Mouse (Mus musculus) limb, embryonic 14.5 days (tissue): ENCODE measurements around the gene Usf3. TPM values are rescaled to one million over a fixed set of nuclear protein-coding genes. Genes with fewer than 3 reads are reported as not detected.

Experiments
- ATAC-seq: fragments of 200-750 bp; cut with Nextera tagmentation; 2 replicates; pipeline ENCODE4 v1.8.0; 2017; ENCODE audit warnings: low read depth, moderate number of reproducible peaks, moderate TSS enrichment; ENCODE audit not compliant: low FRiP score
- DNase-seq: peaks from one replicate; pipeline ENCODE4 v3.0.0-alpha.2; 2015; ENCODE audit warnings: low spot score
- H3K27ac ChIP-seq: fragments of 300-500 bp; sonication (generic); replicated peaks from 2 replicates; pipeline ENCODE4 v1.5.1; 2014; ENCODE audit warnings: low read depth, mild to moderate bottlenecking, low read length, moderate library complexity, mixed read lengths
- H3K27me3 ChIP-seq: fragments of 300-500 bp; sonication (generic); 2 replicates; pipeline ENCODE4 v1.6.1; 2014; ENCODE audit warnings: low read length, mixed read lengths; ENCODE audit not compliant: control insufficient read depth, insufficient read depth
- H3K36me3 ChIP-seq: fragments of 300-500 bp; sonication (generic); 2 replicates; pipeline ENCODE4 v1.6.1; 2014; ENCODE audit warnings: mild to moderate bottlenecking, low read length, moderate library complexity, mixed read lengths; ENCODE audit not compliant: control insufficient read depth, insufficient read depth
- H3K4me1 ChIP-seq: fragments of 300-500 bp; sonication (generic); 2 replicates; pipeline ENCODE4 v1.6.1; 2014; ENCODE audit warnings: antibody characterized with exemption, low read length, mixed read lengths; ENCODE audit not compliant: control insufficient read depth, insufficient read depth
- H3K4me2 ChIP-seq: fragments of 300-500 bp; sonication (generic); replicated peaks from 2 replicates; pipeline ENCODE4 v1.6.1; 2014; ENCODE audit warnings: low read depth, mild to moderate bottlenecking, low read length, moderate library complexity; ENCODE audit not compliant: severe bottlenecking
- H3K4me3 ChIP-seq: fragments of 300-500 bp; sonication (generic); replicated peaks from 2 replicates; pipeline ENCODE4 v1.5.1; 2014; ENCODE audit warnings: low read length
- H3K9ac ChIP-seq: fragments of 300-500 bp; sonication (generic); 2 replicates; pipeline ENCODE4 v1.6.1; 2014; ENCODE audit warnings: mild to moderate bottlenecking, low read depth, low read length, moderate library complexity; ENCODE audit not compliant: severe bottlenecking
- H3K9me3 ChIP-seq: fragments of 300-500 bp; sonication (generic); 2 replicates; pipeline ENCODE4 v1.6.1; 2016; ENCODE audit warnings: low read length; ENCODE audit not compliant: control insufficient read depth
- POLR2A ChIP-seq: fragments of 200-500 bp; IDR thresholded peaks from 2 replicates; pipeline ENCODE4 v1.8.0; 2012; ENCODE audit warnings: inconsistent platforms, mild to moderate bottlenecking, moderate library complexity, borderline replicate concordance; ENCODE audit not compliant: insufficient read depth, insufficient read length; ENCODE audit errors: extremely low read depth
- whole genome bisulfite sequencing: fragments of 180-500 bp; shearing (Covaris S2); extraction: QIAGEN DNeasy Blood & Tissue Kit; methylation state at CpG from one replicate; pipeline ENCODE4 v1.1.7; 2014; 5-methylcytosine and 5-hydroxymethylcytosine counted together
- polyA plus RNA-seq, 2 experiments: library from polyadenylated mRNA; depleted of rRNA in 1 of 2; stranded (reverse) in 1 of 2; unstranded in 1 of 2; fragments of >200 nt; fragmentation: Nextera tagmentation in 1 of 2; extraction: Ambion mirVana in 1 of 2; gene quantifications; 2 replicates each; pipeline versions ENCODE4 v1.2.1 to v1.2.3; 2012 to 2014

Gene Usf3
- polyA plus RNA-seq, 2 experiments = 4.7 to 9.2 TPM

GRCm38 (mm10) chr16:44270606-44271005 is 97.6 kb downstream of the Usf3 start:
- ATAC-seq (no peak), DNase-seq (no peak)
- no peaks in the 10 kb centered on the region for H3K9me3 ChIP-seq
- H3K27ac ChIP-seq = no peak overlapping the region
- no peak for TF ChIP-seq POLR2A
- H3K4me1 ChIP-seq = no peaks in the 10 kb centered on the region
- no peak overlapping the region for H3K9ac ChIP-seq
- no peak overlapping the region for H3K4me2 ChIP-seq
- H3K4me3 ChIP-seq = no peak overlapping the region
- 81% methylated on average over 5 of the region's 5 CpGs for WGBS
- no peaks in the 10 kb centered on the region for H3K27me3 ChIP-seq
- no peaks in the 10 kb centered on the region for H3K36me3 ChIP-seq

- no peaks in the 10 kb centered on the region for H3K9me3 ChIP-seq
- H3K4me2 ChIP-seq = no peak overlapping the region
- no peaks in the 10 kb centered on the region for H3K27me3 ChIP-seq
- no peak overlapping the region for H3K27ac ChIP-seq
- H3K36me3 ChIP-seq = no peaks in the 10 kb centered on the region
- WGBS = 78% methylated on average over 9 of the region's 9 CpGs
- no peak overlapping the region for H3K9ac ChIP-seq
- ATAC-seq (no peak), DNase-seq (no peak)
- H3K4me1 ChIP-seq = no peaks in the 10 kb centered on the region
- H3K4me3 ChIP-seq = no peak overlapping the region
- TF ChIP-seq POLR2A = no peak
Measured at GRCm38 (mm10) chr16:44271371-44272038, 98.5 kb downstream of the Usf3 start.

Other genes with a start within 250 kb of the Usf3 start
- gene Qtrt2, start 246.4 kb upstream of the Usf3 start, polyA plus RNA-seq (2012; rRNA removed) = 57.5 and 59.7 TPM in 2 replicates
- 31.2 and 34.2 TPM in 2 replicates for gene Qtrt2, start 246.4 kb upstream of the Usf3 start, polyA plus RNA-seq (2014; fragmentation: Nextera tagmentation; extraction: Ambion mirVana)
- 0.81 and 0.97 TPM in 2 replicates for gene Zdhhc23, start 193.5 kb upstream of the Usf3 start, polyA plus RNA-seq (2012; rRNA removed)
- gene Zdhhc23, start 193.5 kb upstream of the Usf3 start, polyA plus RNA-seq (2014; fragmentation: Nextera tagmentation; extraction: Ambion mirVana) = 0.62 and 1.3 TPM in 2 replicates
- 4.1 and 4.6 TPM in 2 replicates for gene Gramd1c, start 109.9 kb upstream of the Usf3 start, polyA plus RNA-seq (2012; rRNA removed)
- 5.5 and 6.7 TPM in 2 replicates for gene Gramd1c, start 109.9 kb upstream of the Usf3 start, polyA plus RNA-seq (2014; fragmentation: Nextera tagmentation; extraction: Ambion mirVana)
- gene Atp6v1a, start 33.5 kb upstream of the Usf3 start, polyA plus RNA-seq (2012; rRNA removed) = 31.6 and 32.9 TPM in 2 replicates
- 56.8 and 64.4 TPM in 2 replicates for gene Atp6v1a, start 33.5 kb upstream of the Usf3 start, polyA plus RNA-seq (2014; fragmentation: Nextera tagmentation; extraction: Ambion mirVana)
- gene Naa50, start 33.4 kb upstream of the Usf3 start, polyA plus RNA-seq (2012; rRNA removed) = 30.5 and 38.6 TPM in 2 replicates
- gene Naa50, start 33.4 kb upstream of the Usf3 start, polyA plus RNA-seq (2014; fragmentation: Nextera tagmentation; extraction: Ambion mirVana) = 71.2 and 71.7 TPM in 2 replicates
- 0.79 and 1.1 TPM in 2 replicates for gene Sidt1, start 159.9 kb downstream of the Usf3 start, polyA plus RNA-seq (2012; rRNA removed)
- 0.12 and 0.40 TPM in 2 replicates for gene Sidt1, start 159.9 kb downstream of the Usf3 start, polyA plus RNA-seq (2014; fragmentation: Nextera tagmentation; extraction: Ambion mirVana)
- gene Spice1, start 173.9 kb downstream of the Usf3 start, polyA plus RNA-seq (2012; rRNA removed) = 30.0 and 34.4 TPM in 2 replicates
- gene Spice1, start 173.9 kb downstream of the Usf3 start, polyA plus RNA-seq (2014; fragmentation: Nextera tagmentation; extraction: Ambion mirVana) = 25.6 and 28.9 TPM in 2 replicates
- 0.36 and 0.47 TPM in 2 replicates for gene Cfap44, start 221.6 kb downstream of the Usf3 start, polyA plus RNA-seq (2012; rRNA removed)
- gene Cfap44, start 221.6 kb downstream of the Usf3 start, polyA plus RNA-seq (2014; fragmentation: Nextera tagmentation; extraction: Ambion mirVana) = 0.66 and 1.9 TPM in 2 replicates